Comparison of ENCODE assay signal across 10 mouse cellular contexts in genomic region chr4:55057666-55058455, GRCm38 (mm10).
DNase-seq lines count a peak whose midpoint lies in the region.
"Had no signal": no experiment of that assay in that cellular context is flagged by ENCODE, and none has a peak within 500 bp of the region (broad histone marks: within the 10 kb centered on the region; RNA-seq: fewer than 3 reads in every experiment).

No protein-coding gene starts in this region.

- peak; percentile 75 for DNase-seq in heart, adult 11 months
- DNase-seq in heart, embryonic 10.5 days (ENCODE audit: low spot score), result no peak
- DNase-seq in adrenal gland, adult (ENCODE audit: inconsistent age in 2 of 2, low spot score in 1 of 2), result peak; percentile 73 to 89
- peak; percentile 15 for DNase-seq in kidney, adult 11 months
- DNase-seq in lung, postnatal 36 days, result peak; percentile 52
- no peak for DNase-seq in thymus, postnatal 10 days (ENCODE audit: low spot score in 2 of 2)
- no peak for DNase-seq in right cerebral cortex, adult 2 months (ENCODE audit: low spot score in 2 of 2)
- no peak for DNase-seq in gastrocnemius, postnatal 14 days

- no peaks in the 10 kb centered on the region for H3K27me3 ChIP-seq in heart, embryonic 10.5 days (ENCODE audit: insufficient read depth, poor library complexity, severe bottlenecking)
- H3K27me3 ChIP-seq: liver, embryonic 12.5 days had no signal

- intact Hi-C loops in gastrocnemius, postnatal 14 days (cut with DNase I; ENCODE audit: low total_unique reads), result no loop called here

- H3K4me3 ChIP-seq in heart, embryonic 10.5 days, result no peak overlapping the region
- H3K4me3 ChIP-seq: liver, embryonic 12.5 days; myocyte had no signal

- no peak overlapping the region for H3K27ac ChIP-seq in heart, embryonic 10.5 days
- H3K27ac ChIP-seq: liver, embryonic 12.5 days had no signal

- H3K9me3 ChIP-seq in heart, embryonic 10.5 days, result no peaks in the 10 kb centered on the region
- H3K9me3 ChIP-seq: liver, embryonic 12.5 days had no signal

- 89% methylated on average over 10 of the region's 10 CpGs for WGBS in heart, embryonic 10.5 days

- no peaks in the 10 kb centered on the region for H3K4me1 ChIP-seq in heart, embryonic 10.5 days
- H3K4me1 ChIP-seq: liver, embryonic 12.5 days had no signal

- peaks cover 75% of the 10 kb centered on the region for H3K36me3 ChIP-seq in heart, embryonic 10.5 days
- H3K36me3 ChIP-seq: liver, embryonic 12.5 days had no signal

Comparison
In these comparisons a context has a peak if more than half of its experiments do, and no peak if none do; other contexts are left out.
1. DNase-seq: peak in heart, adult 11 months (single experiment), adrenal gland, adult (2 of 2), kidney, adult 11 months (single experiment) and lung, postnatal 36 days (single experiment); none in heart, embryonic 10.5 days (single experiment), thymus, postnatal 10 days (0 of 2), right cerebral cortex, adult 2 months (0 of 2) and gastrocnemius, postnatal 14 days (single experiment).